Mouse (Mus musculus) lung, adult 2 months (tissue): ENCODE measurements around the gene Sf3a1. TPM values are rescaled to one million over a fixed set of nuclear protein-coding genes. Genes with fewer than 3 reads are reported as not detected.
A peak's percentile ranks its signal among the peaks of the same experiment; 100 is the strongest.
"Not testable (repeated sequence)": the region's sequence is repeated elsewhere in the genome, so short reads cannot be mapped to it uniquely, and the experiment has no call there.

ENCODE experiments used
- DNase-seq: peaks from one replicate; pipeline ENCODE4 v3.0.0; 2022
- H3K4me1 ChIP-seq: fragments of 200-500 bp; 2 replicates; pipeline ENCODE4 v1.6.1; 2011; ENCODE audit warnings: low read length; ENCODE audit not compliant: control insufficient read depth, insufficient read depth
- H3K4me3 ChIP-seq: fragments of 200-500 bp; replicated peaks from 2 replicates; pipeline ENCODE3; 2011; ENCODE audit warnings: low read depth, mild to moderate bottlenecking, control low read depth, low read length; ENCODE audit errors: extremely low read depth
- CTCF ChIP-seq: fragments of 200-500 bp; IDR thresholded peaks from 2 replicates; pipeline ENCODE4 v1.5.1; 2011; ENCODE audit warnings: mild to moderate bottlenecking, low read length, control low read depth; ENCODE audit not compliant: insufficient read depth
- POLR2A ChIP-seq: fragments of 200-500 bp; IDR thresholded peaks from 2 replicates; pipeline ENCODE4 v1.6.1; 2011; ENCODE audit warnings: low read depth, mild to moderate bottlenecking, control low read depth, low read length, borderline replicate concordance; ENCODE audit errors: extremely low read depth
- WGBS: fragments of 180-500 bp; shearing (Covaris S2); methylation state at CpG from one replicate; pipeline ENCODE4 v1.1.7; 2018; 5-methylcytosine and 5-hydroxymethylcytosine counted together
- polyA plus RNA-seq: library from polyadenylated mRNA; depleted of rRNA; stranded (reverse); fragments of >200 nt; gene quantifications from 2 replicates; pipeline ENCODE4 v1.2.3, GENCODE M21; 2012

Gene Sf3a1
- polyA plus RNA-seq, 1 experiment, result 27.0 TPM

- peak; percentile 88 for DNase-seq
- 1% methylated on average over 41 of the region's 41 CpGs for WGBS
- H3K4me1 ChIP-seq, result peaks cover 1% of the 10 kb centered on the region; the same call in 1 of the 2 replicates
- H3K4me3 ChIP-seq, result peak overlapping the region; percentile 55
- TF ChIP-seq CTCF (no peak), POLR2A (peak; percentile 47; the same call in 1 of the 2 replicates)
Measured at GRCm38 (mm10) chr11:4118081-4118921, 41.8 kb upstream of the Sf3a1 start.

DNA sequence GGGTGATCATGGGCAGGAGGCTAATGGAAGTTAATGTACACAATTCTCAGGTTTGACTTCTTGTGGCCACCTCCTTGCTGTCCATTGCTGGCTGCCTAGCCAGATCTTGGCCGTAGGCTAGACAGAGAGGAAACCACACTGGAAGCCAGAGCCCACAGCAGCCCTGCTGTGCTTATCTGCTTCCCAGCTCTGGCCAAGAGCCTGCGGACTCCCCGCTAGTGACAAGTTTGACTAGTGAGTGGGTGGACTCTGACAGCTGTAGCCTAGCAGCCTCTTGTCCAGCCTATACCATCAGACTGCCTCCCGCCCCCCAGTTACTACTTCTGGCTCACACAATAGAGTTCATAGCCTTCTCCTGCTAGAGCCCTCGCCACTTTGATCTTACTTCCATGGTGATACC, 40.5 kb upstream of the Sf3a1 start:
- Histone ChIP-seq H3K4me1 (peaks cover 5% of the 10 kb centered on the region; the same call in 1 of the 2 replicates), H3K4me3 (no peak overlapping the region)
- 55% methylated on average over 5 of the region's 5 CpGs for WGBS
- no peak for TF ChIP-seq CTCF
- TF ChIP-seq POLR2A, result no peak
- DNase-seq, result no peak

DNA sequence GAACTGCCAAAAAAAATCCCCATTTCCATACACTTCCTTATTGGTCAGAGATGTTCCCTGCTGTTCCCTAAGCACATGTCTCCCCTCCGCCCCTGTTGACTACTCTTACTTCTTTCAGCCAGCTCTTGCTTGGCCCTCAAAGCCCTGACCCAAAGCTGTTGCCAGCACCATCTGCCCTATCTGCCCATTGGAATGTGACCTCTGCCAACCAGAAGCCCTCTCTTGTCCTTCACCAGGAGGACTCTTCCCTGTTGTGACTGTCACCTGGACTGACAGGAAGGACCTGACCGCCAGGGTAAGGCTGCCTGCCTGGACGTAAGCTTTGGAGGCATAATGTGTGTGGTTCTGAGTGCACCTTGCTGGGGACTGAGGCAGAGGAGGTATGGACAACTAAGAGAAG, 38.5 kb upstream of the Sf3a1 start:
- H3K4me1 ChIP-seq, result peaks cover 5% of the 10 kb centered on the region; the same call in 1 of the 2 replicates
- TF ChIP-seq CTCF, result no peak
- no peak for TF ChIP-seq POLR2A
- 84% methylated on average over 3 of the region's 3 CpGs for WGBS
- H3K4me3 ChIP-seq, result no peak overlapping the region
- DNase-seq, result no peak

DNA sequence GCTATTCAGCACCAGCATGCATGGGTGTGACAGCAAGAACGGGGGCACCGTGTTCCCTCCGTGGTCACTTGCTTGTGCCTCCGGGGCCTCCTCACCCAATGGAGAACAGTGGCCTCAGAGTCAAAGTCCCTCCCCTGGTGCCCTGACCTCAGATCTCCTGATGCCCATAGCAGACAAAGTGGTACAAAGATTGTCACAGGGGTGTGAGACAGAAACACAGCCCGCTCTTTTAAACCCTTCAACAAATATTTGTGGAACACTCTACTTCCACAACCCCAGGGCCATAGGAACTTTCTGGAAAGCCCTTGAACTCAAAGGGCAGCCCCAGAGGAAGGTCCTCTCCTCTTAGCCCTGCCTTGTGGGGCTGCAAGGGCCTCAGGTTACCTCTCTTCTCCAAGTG, 37.9 kb upstream of the Sf3a1 start:
- Histone ChIP-seq H3K4me1 (peaks cover 5% of the 10 kb centered on the region; the same call in 1 of the 2 replicates), H3K4me3 (no peak overlapping the region)
- DNase-seq, result no peak
- 68% methylated on average over 5 of the region's 5 CpGs for WGBS
- no peak for TF ChIP-seq CTCF
- no peak for TF ChIP-seq POLR2A

- TF ChIP-seq CTCF, result no peak
- TF ChIP-seq POLR2A, result no peak
- no peak within 1 kb of the TSS for H3K4me3 ChIP-seq
- peaks cover 5% of the 10 kb centered on the region; the same call in 1 of the 2 replicates for H3K4me1 ChIP-seq
- WGBS, result 58% methylated on average over 10 of the region's 10 CpGs
- peak; percentile 35 for DNase-seq
Measured at GRCm38 (mm10) chr11:4122742-4123579, 37.2 kb upstream of the Sf3a1 start, which contains the start of gene Sec14l2. Gene Sec14l2 (minus strand): TSS chr11:4123415.

DNA sequence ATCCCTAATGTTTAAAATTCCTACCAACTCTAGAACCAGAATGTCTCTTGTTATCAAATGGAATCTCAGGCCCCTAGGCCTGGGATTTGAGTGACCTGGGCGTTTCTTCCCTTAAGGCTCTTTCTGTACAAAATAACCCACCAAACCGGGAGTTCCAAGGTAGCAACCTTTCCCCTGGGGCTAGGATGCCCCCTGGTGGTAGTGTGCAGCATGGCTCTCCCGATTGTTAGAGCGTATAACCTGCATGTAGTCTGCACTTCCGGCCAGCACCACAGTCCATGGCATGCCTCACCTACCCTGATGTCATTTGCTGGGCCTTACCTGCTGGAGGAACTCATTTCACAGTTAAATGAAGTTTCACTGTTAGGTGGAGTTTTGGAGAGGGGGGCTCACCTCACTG, 36.2 kb upstream of the Sf3a1 start:
- TF ChIP-seq POLR2A, result no peak
- peak; percentile 83 for TF ChIP-seq CTCF
- Histone ChIP-seq H3K4me1 (peaks cover 5% of the 10 kb centered on the region; the same call in 1 of the 2 replicates), H3K4me3 (no peak overlapping the region)
- 61% methylated on average over 5 of the region's 5 CpGs for WGBS
- peak; percentile 56 for DNase-seq

GRCm38 (mm10) chr11:4127059-4127458, 33.1 kb upstream of the Sf3a1 start:
- no peak overlapping the region for H3K4me3 ChIP-seq
- no peak for DNase-seq
- TF ChIP-seq CTCF (no peak), POLR2A (no peak)
- 77% methylated on average over 1 of the region's 1 CpGs for WGBS
- peaks cover 5% of the 10 kb centered on the region; the same call in 1 of the 2 replicates for H3K4me1 ChIP-seq

- WGBS, result 93% methylated on average over 4 of the region's 4 CpGs
- not testable (repeated sequence) for DNase-seq, H3K4me3 ChIP-seq, H3K4me1 ChIP-seq
Measured at GRCm38 (mm10) chr11:4128461-4128860, 31.7 kb upstream of the Sf3a1 start.

- 67% methylated on average over 3 of the region's 3 CpGs for WGBS
- no peak for DNase-seq
- TF ChIP-seq POLR2A (no peak), CTCF (peak; percentile 56)
- Histone ChIP-seq H3K4me3 (no peak overlapping the region), H3K4me1 (peaks cover 14% of the 10 kb centered on the region)
Measured at GRCm38 (mm10) chr11:4133450-4133849, 26.7 kb upstream of the Sf3a1 start.
